Mouse (Mus musculus) myocyte (in vitro differentiated cells): ENCODE measurements at regions not wholly inside any gene's neighbourhood (a gene's known extent, or its start where the extent isn't known, plus 50 kb on each side); places are given as distances from the start of the nearest gene placed in this dataset.

ENCODE experiments used
- CEBPB ChIP-seq: IDR thresholded peaks from 2 replicates; pipeline ENCODE4 v1.6.1; 2011; ENCODE audit warnings: mild to moderate bottlenecking, moderate library complexity; ENCODE audit not compliant: poor library complexity, insufficient read depth, severe bottlenecking
- E2F4 ChIP-seq: IDR thresholded peaks from one replicate; pipeline ENCODE4 v1.6.1; 2011; ENCODE audit warnings: mild to moderate bottlenecking, control low read depth, moderate library complexity; ENCODE audit not compliant: insufficient read depth
- MAX ChIP-seq: IDR thresholded peaks from one replicate; pipeline ENCODE4 v1.6.1; 2011; ENCODE audit warnings: low read depth, mild to moderate bottlenecking, control low read depth
- MYOD1 ChIP-seq, 3 experiments: IDR thresholded peaks; one replicate each; pipeline ENCODE4 v1.6.1; 2011; ENCODE audit warnings: control low read depth in 2 of 3, low read depth in 2 of 3, mild to moderate bottlenecking in 2 of 3, moderate library complexity in 1 of 3; ENCODE audit not compliant: insufficient read length in 2 of 3, control insufficient read depth in 1 of 3
- POLR2A ChIP-seq: IDR thresholded peaks from one replicate; pipeline ENCODE4 v1.6.1; 2011; ENCODE audit warnings: low read depth, mild to moderate bottlenecking, control low read depth, moderate library complexity; ENCODE audit not compliant: insufficient read length
- POLR2AphosphoS2 ChIP-seq: IDR thresholded peaks from one replicate; pipeline ENCODE4 v1.6.1; 2011; ENCODE audit warnings: low read depth, control low read depth; ENCODE audit not compliant: insufficient read length
- REST ChIP-seq: IDR thresholded peaks from one replicate; pipeline ENCODE4 v1.6.1; 2011; ENCODE audit warnings: mild to moderate bottlenecking, control low read depth, moderate library complexity; ENCODE audit not compliant: insufficient read depth, insufficient read length
- SRF ChIP-seq: IDR thresholded peaks from one replicate; pipeline ENCODE4 v1.6.1; 2011; ENCODE audit warnings: low read depth; ENCODE audit not compliant: control insufficient read depth, insufficient read length
- TCF12 ChIP-seq: IDR thresholded peaks from one replicate; pipeline ENCODE4 v1.6.1; 2011; ENCODE audit warnings: mild to moderate bottlenecking, control low read depth; ENCODE audit not compliant: poor library complexity, insufficient read depth, severe bottlenecking
- TCF3 ChIP-seq: IDR thresholded peaks from one replicate; pipeline ENCODE4 v1.6.1; 2011; ENCODE audit warnings: low read depth, control low read depth; ENCODE audit not compliant: insufficient read length
- USF1 ChIP-seq: IDR thresholded peaks from one replicate; pipeline ENCODE4 v1.6.1; 2011; ENCODE audit warnings: low read depth, mild to moderate bottlenecking, control low read depth, moderate library complexity

DNA sequence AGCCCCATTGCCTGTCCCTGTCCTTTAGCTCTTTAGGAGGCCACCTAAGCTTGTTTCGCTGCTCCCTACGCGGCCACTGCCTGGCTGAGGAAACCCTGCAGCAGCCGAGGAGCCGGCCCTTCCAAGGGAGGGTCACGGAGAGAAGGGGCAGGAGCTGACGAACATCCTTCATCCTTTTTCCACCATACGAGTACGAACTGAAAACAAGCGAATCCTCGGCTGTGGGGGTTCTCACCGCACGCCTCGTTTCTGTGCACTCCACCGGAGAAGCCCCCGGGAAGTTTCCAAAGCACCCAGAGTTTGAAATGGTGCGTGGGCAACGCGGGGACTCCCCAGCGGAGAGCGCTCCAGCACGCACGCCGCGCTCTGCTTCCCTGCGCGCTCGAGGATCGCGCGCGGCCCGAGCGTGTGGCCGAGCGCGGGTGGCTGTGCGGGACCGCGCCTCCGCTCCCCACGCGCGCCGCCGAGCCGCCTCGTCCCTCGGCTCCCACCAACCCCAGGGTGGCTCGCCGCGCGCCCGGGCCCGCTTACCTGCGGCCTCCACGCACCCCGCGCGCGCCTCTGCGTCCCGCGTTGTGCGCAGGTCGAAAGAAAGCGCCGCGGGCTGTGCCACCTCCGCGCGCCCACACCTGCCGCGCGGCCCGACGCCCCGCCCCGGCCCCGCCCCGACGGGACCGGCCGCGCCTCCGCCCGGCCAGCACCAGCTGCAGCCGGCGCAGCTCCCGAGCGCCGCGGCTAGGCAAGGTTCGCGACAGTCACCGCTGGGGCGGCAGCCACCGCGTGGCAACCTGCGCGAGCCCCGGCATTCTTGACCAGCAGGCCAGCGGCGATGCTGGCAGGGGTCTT, 58.1 kb upstream of the Ifne start:
- no peak for TF ChIP-seq E2F4
- peak; percentile 82 for TF ChIP-seq POLR2A
- TF ChIP-seq POLR2AphosphoS2 = no peak
- TF ChIP-seq MAX = no peak
- no peak for TF ChIP-seq USF1
- peak; percentile 40 for TF ChIP-seq TCF3
- TF ChIP-seq TCF12 = no peak
- no peak for TF ChIP-seq CEBPB
- TF ChIP-seq SRF = no peak
- peak in 2 of 3 experiments; percentile 46 to 89 for TF ChIP-seq MYOD1 (IDR thresholded peaks at IDR 0.05; ENCODE audit: control insufficient read depth in 1 of 3, insufficient read length in 2 of 3, low read depth in 2 of 3)
- no peak for TF ChIP-seq REST
